Mouse (Mus musculus): Measurements from ENCODE around the gene Gm6217.

GRCm38 (mm10) chr1:82966413-82966812 lies 35.2 kb upstream of the Gm6217 start:
- TF ChIP-seq POLR2A (IDR thresholded peaks at IDR 0.05; ENCODE audit: extremely low read depth, insufficient read depth, low read length): no peak
- no peak for TF ChIP-seq CTCF (IDR thresholded peaks at IDR 0.05; ENCODE audit: low read depth, low read length)

Measured in liver, adult 2 months (tissue).